Mouse (Mus musculus): Measurements from ENCODE around the gene Kdm4b. TPM values are rescaled to one million over a fixed set of nuclear protein-coding genes. Genes with fewer than 3 reads are reported as not detected.

Kdm4b gene
- polyA plus RNA-seq, 1 experiment from 2014 or later: 59.9 TPM

DNA sequence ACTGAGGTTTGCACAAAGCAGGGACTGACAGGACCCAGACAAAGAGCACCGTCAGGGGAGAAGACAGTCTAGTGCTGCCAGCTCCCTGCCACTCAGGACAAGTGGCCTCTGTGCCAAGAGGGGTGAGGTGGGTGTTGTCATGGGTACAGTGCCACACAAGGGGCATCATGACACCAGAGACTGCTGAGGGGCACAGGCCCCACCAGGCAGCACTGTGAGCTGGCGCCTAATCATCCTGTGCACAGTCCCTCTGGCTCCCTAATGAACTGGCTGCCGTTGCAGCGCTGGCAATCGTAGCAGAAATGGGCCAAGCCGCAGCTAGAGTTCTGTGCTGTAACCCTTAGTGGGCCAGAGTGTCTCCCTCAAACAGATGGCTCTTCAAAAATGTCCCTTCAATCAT, 54.4 kb downstream of the Kdm4b start:
- Histone ChIP-seq H3K4me3 (ENCODE audit: low read depth, low read length) (no peak overlapping the region), H3K27me3 (ENCODE audit: control insufficient read depth, insufficient read depth, low read length) (no peaks in the 10 kb centered on the region), H3K4me2 (ENCODE audit: low read depth) (no peak overlapping the region), H3K9me3 (ENCODE audit: control insufficient read depth, low read length) (no peaks in the 10 kb centered on the region), H3K36me3 (ENCODE audit: control insufficient read depth, insufficient read depth, low read length) (peaks cover 14% of the 10 kb centered on the region), H3K4me1 (ENCODE audit: control insufficient read depth, insufficient read depth, low read length) (no peaks in the 10 kb centered on the region), H3K9ac (ENCODE audit: low read length) (no peak overlapping the region), H3K27ac (ENCODE audit: low read depth, low read length) (no peak overlapping the region)
- no peak for DNase-seq (ENCODE audit: low spot score)
- ATAC-seq (ENCODE audit: insufficient read depth, low FRiP score, low TSS enrichment): no peak
- WGBS: 85% methylated on average over 6 of the region's 6 CpGs

DNA sequence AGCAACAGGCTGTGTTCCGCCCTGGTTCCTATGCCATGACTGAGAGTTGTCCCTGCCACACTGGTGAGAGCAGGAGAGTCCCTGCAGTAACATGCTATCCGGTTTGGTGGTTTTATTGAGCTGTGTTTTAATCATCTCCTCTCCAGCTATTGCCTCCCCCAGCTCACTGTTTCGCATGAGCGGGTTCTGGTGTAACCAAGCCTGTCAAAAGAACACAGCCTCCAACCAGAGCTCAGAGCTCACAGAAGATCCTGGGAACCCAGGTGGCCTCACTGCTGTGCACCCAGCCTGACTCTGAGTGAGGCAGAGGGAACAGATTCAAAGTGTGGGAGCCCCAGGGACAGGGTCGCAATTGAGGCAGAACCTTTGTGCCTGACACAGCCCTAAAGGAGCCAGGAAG, 55.3 kb downstream of the Kdm4b start:
- ATAC-seq (ENCODE audit: insufficient read depth, low FRiP score, low TSS enrichment) (no peak), DNase-seq (ENCODE audit: low spot score) (no peak)
- H3K9ac ChIP-seq (ENCODE audit: low read length): no peak overlapping the region
- H3K9me3 ChIP-seq (ENCODE audit: control insufficient read depth, low read length): no peaks in the 10 kb centered on the region
- H3K4me2 ChIP-seq (ENCODE audit: low read depth): no peak overlapping the region
- H3K4me1 ChIP-seq (ENCODE audit: control insufficient read depth, insufficient read depth, low read length): no peaks in the 10 kb centered on the region
- H3K27me3 ChIP-seq (ENCODE audit: control insufficient read depth, insufficient read depth, low read length): no peaks in the 10 kb centered on the region
- H3K36me3 ChIP-seq (ENCODE audit: control insufficient read depth, insufficient read depth, low read length): peaks cover 14% of the 10 kb centered on the region
- H3K27ac ChIP-seq (ENCODE audit: low read depth, low read length): 0 out of 2 replicates have a peak overlapping the region, but pooled peaks have one; percentile 29
- WGBS: 84% methylated on average over 5 of the region's 5 CpGs
- no peak overlapping the region for H3K4me3 ChIP-seq (ENCODE audit: low read depth, low read length)

DNA sequence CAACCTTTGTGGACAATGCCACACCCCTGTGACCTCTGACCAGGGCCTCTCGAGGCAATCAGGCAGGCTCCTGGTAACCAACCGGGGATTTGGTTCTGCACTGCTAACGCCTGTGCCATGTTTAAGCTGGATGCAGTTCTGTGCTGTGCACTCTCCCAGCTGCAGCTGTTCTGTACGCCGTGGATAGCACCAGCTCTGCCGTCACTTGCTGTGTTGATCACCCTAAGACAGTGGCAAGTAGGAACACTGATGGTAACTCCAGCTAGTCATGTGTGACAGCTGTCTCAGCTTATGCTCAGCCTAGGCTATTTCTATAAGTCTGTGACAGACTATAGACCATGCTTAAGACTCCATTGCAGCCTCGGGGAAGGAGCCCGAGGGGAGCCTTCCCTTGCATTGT, 57.1 kb downstream of the Kdm4b start:
- Histone ChIP-seq H3K27me3 (ENCODE audit: control insufficient read depth, insufficient read depth, low read length) (no peaks in the 10 kb centered on the region), H3K4me2 (ENCODE audit: low read depth) (no peak overlapping the region), H3K4me1 (ENCODE audit: control insufficient read depth, insufficient read depth, low read length) (no peaks in the 10 kb centered on the region), H3K36me3 (ENCODE audit: control insufficient read depth, insufficient read depth, low read length) (peaks cover 9% of the 10 kb centered on the region), H3K9me3 (ENCODE audit: control insufficient read depth, low read length) (no peaks in the 10 kb centered on the region), H3K4me3 (ENCODE audit: low read depth, low read length) (no peak overlapping the region), H3K27ac (ENCODE audit: low read depth, low read length) (no peak overlapping the region), H3K9ac (ENCODE audit: low read length) (no peak overlapping the region)
- ATAC-seq (ENCODE audit: insufficient read depth, low FRiP score, low TSS enrichment) (no peak), DNase-seq (ENCODE audit: low spot score) (no peak)
- WGBS: 61% methylated on average over 8 of the region's 8 CpGs

DNA sequence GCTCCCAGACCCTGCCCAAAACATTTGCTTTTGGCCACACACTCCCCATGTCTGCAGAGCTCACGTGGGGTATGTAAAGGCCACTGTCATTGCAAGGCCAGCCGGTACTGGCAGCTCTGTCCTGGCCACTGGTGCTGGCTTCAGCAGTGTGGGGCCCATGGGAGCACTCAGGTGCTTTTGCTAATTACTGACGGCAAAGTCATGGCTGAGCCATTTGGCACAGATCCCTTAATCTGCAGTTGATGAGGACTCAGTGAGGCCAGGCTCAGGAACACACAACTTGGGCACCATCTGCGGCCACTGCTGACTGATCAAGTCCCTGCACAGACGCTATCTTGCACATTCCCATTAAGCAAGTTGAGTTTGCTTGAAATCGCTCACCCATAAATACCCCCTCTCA, 59.0 kb downstream of the Kdm4b start:
- no peak overlapping the region for H3K27ac ChIP-seq (ENCODE audit: low read depth, low read length)
- ATAC-seq (ENCODE audit: insufficient read depth, low FRiP score, low TSS enrichment) (0 out of 2 replicates have a peak, but pooled peaks have one; percentile 10), DNase-seq (ENCODE audit: low spot score) (no peak)
- peaks cover 11% of the 10 kb centered on the region for H3K36me3 ChIP-seq (ENCODE audit: control insufficient read depth, insufficient read depth, low read length)
- H3K27me3 ChIP-seq (ENCODE audit: control insufficient read depth, insufficient read depth, low read length): no peaks in the 10 kb centered on the region
- H3K4me2 ChIP-seq (ENCODE audit: low read depth): no peak overlapping the region
- whole genome bisulfite sequencing: 85% methylated on average over 6 of the region's 6 CpGs
- H3K9me3 ChIP-seq (ENCODE audit: control insufficient read depth, low read length): no peaks in the 10 kb centered on the region
- H3K4me1 ChIP-seq (ENCODE audit: control insufficient read depth, insufficient read depth, low read length): no peaks in the 10 kb centered on the region
- H3K4me3 ChIP-seq (ENCODE audit: low read depth, low read length): no peak overlapping the region
- no peak overlapping the region for H3K9ac ChIP-seq (ENCODE audit: low read length)

DNA sequence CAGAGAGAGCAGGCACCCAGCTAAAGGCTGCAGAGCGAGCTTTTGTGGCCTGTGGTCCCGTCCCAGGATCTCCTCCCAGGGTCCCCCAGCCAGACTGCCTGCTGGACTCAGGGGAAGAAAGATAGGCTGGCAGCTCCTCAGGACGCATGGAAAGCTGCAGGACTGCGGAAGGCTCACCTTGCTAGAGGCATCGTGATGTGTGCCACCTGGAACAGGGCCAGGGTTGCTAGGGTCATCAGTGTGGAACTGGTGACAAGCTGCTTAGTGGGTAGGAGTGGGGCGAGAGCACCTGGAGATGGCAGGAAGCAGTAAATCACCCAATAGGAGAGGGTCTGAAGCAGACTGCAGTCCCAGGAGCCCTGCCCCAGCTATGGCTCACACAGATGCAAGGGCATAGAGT, 61.8 kb downstream of the Kdm4b start:
- Histone ChIP-seq H3K36me3 (ENCODE audit: control insufficient read depth, insufficient read depth, low read length) (peaks cover 13% of the 10 kb centered on the region), H3K9me3 (ENCODE audit: control insufficient read depth, low read length) (no peaks in the 10 kb centered on the region), H3K27me3 (ENCODE audit: control insufficient read depth, insufficient read depth, low read length) (no peaks in the 10 kb centered on the region), H3K4me2 (ENCODE audit: low read depth) (no peak overlapping the region), H3K4me3 (ENCODE audit: low read depth, low read length) (no peak overlapping the region), H3K4me1 (ENCODE audit: control insufficient read depth, insufficient read depth, low read length) (no peaks in the 10 kb centered on the region), H3K9ac (ENCODE audit: low read length) (no peak overlapping the region), H3K27ac (ENCODE audit: low read depth, low read length) (no peak overlapping the region)
- 91% methylated on average over 6 of the region's 6 CpGs for WGBS
- ATAC-seq (ENCODE audit: insufficient read depth, low FRiP score, low TSS enrichment) (no peak), DNase-seq (ENCODE audit: low spot score) (no peak)

DNA sequence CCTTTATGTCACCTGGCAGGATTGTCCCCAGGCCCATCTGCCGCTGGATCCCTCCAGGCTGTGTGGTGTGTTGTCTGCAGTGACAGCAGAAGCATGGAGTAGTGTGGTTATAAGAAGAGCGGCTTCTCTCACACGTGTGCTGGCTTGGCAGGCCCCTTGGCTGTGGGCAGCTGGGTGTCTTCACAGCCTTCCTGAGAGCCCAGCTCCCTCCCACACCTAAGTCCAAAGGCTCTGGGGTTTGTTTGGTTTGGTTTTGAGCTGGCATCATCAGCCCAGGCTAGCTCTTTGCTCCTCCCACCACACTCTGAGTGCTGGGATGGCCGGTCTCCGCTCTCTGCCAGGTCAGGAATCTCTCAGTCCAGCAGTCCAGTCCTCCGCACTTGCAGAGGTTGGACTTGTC, 67.4 kb downstream of the Kdm4b start:
- H3K4me2 ChIP-seq (ENCODE audit: low read depth): no peak overlapping the region
- no peaks in the 10 kb centered on the region for H3K9me3 ChIP-seq (ENCODE audit: control insufficient read depth, low read length)
- no peaks in the 10 kb centered on the region for H3K4me1 ChIP-seq (ENCODE audit: control insufficient read depth, insufficient read depth, low read length)
- H3K4me3 ChIP-seq (ENCODE audit: low read depth, low read length): no peak overlapping the region
- DNase-seq (ENCODE audit: low spot score) (no peak), ATAC-seq (ENCODE audit: insufficient read depth, low FRiP score, low TSS enrichment) (no peak)
- H3K9ac ChIP-seq (ENCODE audit: low read length): no peak overlapping the region
- H3K27me3 ChIP-seq (ENCODE audit: control insufficient read depth, insufficient read depth, low read length): no peaks in the 10 kb centered on the region
- H3K27ac ChIP-seq (ENCODE audit: low read depth, low read length): no peak overlapping the region
- H3K36me3 ChIP-seq (ENCODE audit: control insufficient read depth, insufficient read depth, low read length): peaks cover 20% of the 10 kb centered on the region
- 87% methylated on average over 6 of the region's 6 CpGs for WGBS

DNA sequence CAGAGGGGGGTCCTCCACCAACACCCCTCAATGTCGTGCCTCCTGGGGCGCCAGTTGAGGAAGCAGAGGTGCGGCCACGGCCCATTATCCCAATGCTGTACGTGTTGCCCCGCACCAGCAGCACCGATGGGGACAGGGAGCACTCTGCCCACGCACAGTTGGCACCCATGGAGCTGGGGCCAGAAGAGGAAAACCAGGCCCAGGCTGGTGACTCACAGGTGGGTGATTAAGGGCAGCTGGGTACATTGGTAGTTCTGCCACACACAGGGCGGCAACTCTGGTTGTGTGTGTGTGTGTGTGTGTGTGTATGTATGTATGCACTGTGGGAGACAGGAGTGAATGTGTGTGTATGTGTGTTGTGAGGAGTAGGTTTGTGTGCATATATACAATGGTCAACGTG, 68.0 kb downstream of the Kdm4b start:
- Histone ChIP-seq H3K27ac (ENCODE audit: low read depth, low read length) (no peak overlapping the region), H3K36me3 (ENCODE audit: control insufficient read depth, insufficient read depth, low read length) (peaks cover 20% of the 10 kb centered on the region), H3K4me2 (ENCODE audit: low read depth) (no peak overlapping the region), H3K27me3 (ENCODE audit: control insufficient read depth, insufficient read depth, low read length) (no peaks in the 10 kb centered on the region), H3K9me3 (ENCODE audit: control insufficient read depth, low read length) (no peaks in the 10 kb centered on the region), H3K4me1 (ENCODE audit: control insufficient read depth, insufficient read depth, low read length) (no peaks in the 10 kb centered on the region), H3K9ac (ENCODE audit: low read length) (no peak overlapping the region), H3K4me3 (ENCODE audit: low read depth, low read length) (no peak overlapping the region)
- 96% methylated on average over 10 of the region's 10 CpGs for WGBS
- DNase-seq (ENCODE audit: low spot score): no peak
- ATAC-seq (ENCODE audit: insufficient read depth, low FRiP score, low TSS enrichment): no peak

DNA sequence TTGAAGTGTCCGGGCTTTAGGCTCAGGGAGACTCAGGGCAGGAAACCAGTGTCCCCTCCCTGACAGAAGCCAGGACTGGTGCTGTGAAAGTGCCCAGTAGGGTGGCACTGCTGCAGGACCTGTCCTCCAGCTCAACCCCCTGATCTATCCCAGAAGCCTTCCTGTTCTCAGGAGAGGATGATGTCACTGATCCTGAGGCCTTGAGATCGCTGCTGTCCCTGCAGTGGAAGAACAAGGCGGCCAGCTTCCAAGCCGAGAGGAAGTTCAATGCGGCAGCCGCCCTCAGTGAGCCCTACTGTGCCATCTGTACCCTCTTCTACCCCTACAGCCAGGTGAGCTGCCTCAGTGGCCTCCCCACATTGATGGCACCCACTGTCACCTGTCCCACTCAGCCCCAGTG, 70.2 kb downstream of the Kdm4b start:
- Histone ChIP-seq H3K36me3 (ENCODE audit: control insufficient read depth, insufficient read depth, low read length) (peaks cover 21% of the 10 kb centered on the region), H3K9ac (ENCODE audit: low read length) (no peak overlapping the region), H3K4me3 (ENCODE audit: low read depth, low read length) (no peak overlapping the region), H3K27me3 (ENCODE audit: control insufficient read depth, insufficient read depth, low read length) (no peaks in the 10 kb centered on the region), H3K4me2 (ENCODE audit: low read depth) (no peak overlapping the region), H3K9me3 (ENCODE audit: control insufficient read depth, low read length) (no peaks in the 10 kb centered on the region), H3K4me1 (ENCODE audit: control insufficient read depth, insufficient read depth, low read length) (no peaks in the 10 kb centered on the region), H3K27ac (ENCODE audit: low read depth, low read length) (no peak overlapping the region)
- WGBS: 88% methylated on average over 6 of the region's 6 CpGs
- ATAC-seq (ENCODE audit: insufficient read depth, low FRiP score, low TSS enrichment) (no peak), DNase-seq (ENCODE audit: low spot score) (no peak)

DNA sequence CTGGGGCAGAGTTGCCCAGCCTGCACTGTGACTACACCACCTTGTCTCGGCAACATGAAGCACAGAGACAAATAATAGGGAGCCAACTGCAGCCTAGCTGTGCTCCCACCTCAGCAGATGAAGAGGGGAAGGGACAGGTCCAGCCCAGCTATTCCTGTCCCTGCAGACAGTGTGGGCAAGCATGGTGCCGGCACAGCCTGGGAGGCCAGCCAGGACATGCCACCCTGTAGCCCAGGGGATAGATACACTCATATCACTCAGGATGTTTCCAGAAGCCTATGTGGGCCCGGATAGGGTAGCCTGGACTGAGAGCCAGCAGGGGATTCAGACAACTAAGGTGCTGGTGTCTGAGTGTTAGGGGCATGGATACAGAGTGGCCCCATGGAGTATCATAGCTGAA, 74.4 kb downstream of the Kdm4b start:
- 94% methylated on average over 3 of the region's 3 CpGs for WGBS
- DNase-seq (ENCODE audit: low spot score): no peak
- Histone ChIP-seq H3K4me3 (ENCODE audit: low read depth, low read length) (no peak overlapping the region), H3K27ac (ENCODE audit: low read depth, low read length) (no peak overlapping the region), H3K4me2 (ENCODE audit: low read depth) (no peak overlapping the region), H3K36me3 (ENCODE audit: control insufficient read depth, insufficient read depth, low read length) (peaks cover 25% of the 10 kb centered on the region), H3K4me1 (ENCODE audit: control insufficient read depth, insufficient read depth, low read length) (no peaks in the 10 kb centered on the region), H3K9me3 (ENCODE audit: control insufficient read depth, low read length) (no peaks in the 10 kb centered on the region), H3K9ac (ENCODE audit: low read length) (no peak overlapping the region), H3K27me3 (ENCODE audit: control insufficient read depth, insufficient read depth, low read length) (no peaks in the 10 kb centered on the region)
- ATAC-seq (ENCODE audit: insufficient read depth, low FRiP score, low TSS enrichment): no peak

All from neural tube, embryonic 11.5 days (tissue).